Comparison of ENCODE assay signal across 18 mouse cellular contexts in the genomic region with DNA sequence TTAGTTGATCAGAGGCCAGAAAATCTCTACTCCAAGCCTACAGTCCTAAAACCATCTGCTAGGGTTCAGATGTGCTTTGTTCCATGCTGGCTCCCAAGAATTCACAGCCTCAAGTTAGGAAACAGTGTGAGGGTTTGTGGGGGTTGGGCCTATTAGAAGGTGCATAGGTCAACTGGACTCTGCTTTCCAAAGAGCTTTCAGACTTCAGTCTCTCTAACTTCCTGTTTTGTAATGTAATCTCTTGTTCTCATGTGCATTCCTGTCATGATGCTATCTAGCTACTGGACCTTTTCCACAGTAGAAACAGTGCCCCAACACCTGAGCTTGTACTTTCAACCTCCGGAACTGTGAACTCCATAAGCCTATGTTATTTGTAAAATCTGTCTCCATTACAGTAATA.
DNase-seq lines count a peak whose midpoint lies in the region; ATAC-seq and TF ChIP-seq lines count a peak whose summit lies in the region.
"Had no signal": no experiment of that assay in that cellular context is flagged by ENCODE, and none has a peak within 500 bp of the region (broad histone marks: within the 10 kb centered on the region; RNA-seq: fewer than 3 reads in every experiment).

No protein-coding gene starts in this region.

- H3K27me3 ChIP-seq in forebrain, embryonic 10.5 days (ENCODE audit: poor library complexity, severe bottlenecking): no peaks in the 10 kb centered on the region
- H3K27me3 ChIP-seq in forebrain, postnatal 0 days (ENCODE audit: insufficient read depth, low read length): no peaks in the 10 kb centered on the region
- H3K27me3 ChIP-seq: embryonic facial prominence, embryonic 13.5 days; hindbrain, embryonic 12.5 days; megakaryocyte, embryonic 14.5 days; neural tube, embryonic 13.5 days had no signal

- 0 out of 2 replicates have a peak overlapping the region, but pooled peaks have one; percentile 44 for H3K27ac ChIP-seq in forebrain, embryonic 10.5 days
- no peak overlapping the region for H3K27ac ChIP-seq in forebrain, postnatal 0 days (ENCODE audit: low read depth, low read length)
- H3K27ac ChIP-seq: embryonic facial prominence, embryonic 13.5 days; hindbrain, embryonic 12.5 days; neural tube, embryonic 13.5 days had no signal

- WGBS in forebrain, embryonic 10.5 days: 85% methylated on average over 1 of the region's 1 CpGs
- 81% methylated on average over 1 of the region's 1 CpGs for whole genome bisulfite sequencing in forebrain, postnatal 0 days

- H3K4me3 ChIP-seq in forebrain, embryonic 10.5 days: no peak overlapping the region
- H3K4me3 ChIP-seq in forebrain, postnatal 0 days (ENCODE audit: low read depth, low read length): no peak overlapping the region
- H3K4me3 ChIP-seq: embryonic facial prominence, embryonic 13.5 days; hindbrain, embryonic 12.5 days; megakaryocyte, embryonic 14.5 days; neural tube, embryonic 13.5 days had no signal

- no peak for ATAC-seq in forebrain, postnatal 0 days

- peaks cover 25% of the 10 kb centered on the region for H3K4me1 ChIP-seq in forebrain, embryonic 10.5 days
- H3K4me1 ChIP-seq in forebrain, postnatal 0 days (ENCODE audit: insufficient read depth): no peaks in the 10 kb centered on the region
- H3K4me1 ChIP-seq: embryonic facial prominence, embryonic 13.5 days; megakaryocyte, embryonic 14.5 days had no signal

- no peak overlapping the region for H3K4me2 ChIP-seq in forebrain, postnatal 0 days (ENCODE audit: low read depth)
- H3K4me2 ChIP-seq: embryonic facial prominence, embryonic 13.5 days; hindbrain, embryonic 12.5 days; neural tube, embryonic 13.5 days had no signal

- no peak overlapping the region for H3K9ac ChIP-seq in forebrain, postnatal 0 days
- H3K9ac ChIP-seq: embryonic facial prominence, embryonic 13.5 days; hindbrain, embryonic 12.5 days; neural tube, embryonic 13.5 days had no signal

- no peak for TF ChIP-seq CTCF in forebrain, postnatal 0 days (IDR thresholded peaks at IDR 0.05; ENCODE audit: low read depth)

- no peaks in the 10 kb centered on the region for H3K9me3 ChIP-seq in forebrain, embryonic 10.5 days
- no peaks in the 10 kb centered on the region for H3K9me3 ChIP-seq in forebrain, postnatal 0 days (ENCODE audit: low read length)
- H3K9me3 ChIP-seq: embryonic facial prominence, embryonic 13.5 days; hindbrain, embryonic 12.5 days; megakaryocyte, embryonic 14.5 days; neural tube, embryonic 13.5 days had no signal

- H3K36me3 ChIP-seq in forebrain, embryonic 10.5 days (replicated peaks): peaks cover 31% of the 10 kb centered on the region
- H3K36me3 ChIP-seq in forebrain, postnatal 0 days (ENCODE audit: insufficient read depth): no peaks in the 10 kb centered on the region
- H3K36me3 ChIP-seq: embryonic facial prominence, embryonic 13.5 days had no signal

- no peak for DNase-seq in forebrain, embryonic 10.5 days (ENCODE audit: extremely low spot score, low spot score)
- DNase-seq in forebrain, postnatal 0 days: no peak
- DNase-seq in kidney, postnatal 10 days: peak; percentile 6
- no peak for DNase-seq in kidney, postnatal 25 days
- DNase-seq in kidney, postnatal 36 days: peak; percentile 5 to 12
- peak; percentile 34 for DNase-seq in mesoderm, embryonic 11.5 days (ENCODE audit: low read depth, low spot score)
- no peak for DNase-seq in retina, embryonic 14.5 days (ENCODE audit: low spot score)
- DNase-seq in cerebellum, adult 9-10 months: no peak
- DNase-seq: adrenal gland, adult 8-10 months; cerebellum, postnatal 25 days; gastrocnemius, postnatal 10 days; layer of hippocampus, adult 9-11 months; lung, postnatal 10 days; thymus, postnatal 36 days had no signal

Comparison
In these comparisons a context has a peak if more than half of its experiments do, and no peak if none do; other contexts are left out.
1. DNase-seq: peak in kidney, postnatal 10 days (single experiment), kidney, postnatal 36 days (2 of 2) and mesoderm, embryonic 11.5 days (single experiment); none in forebrain, embryonic 10.5 days (single experiment), forebrain, postnatal 0 days (single experiment), kidney, postnatal 25 days (0 of 2), retina, embryonic 14.5 days (single experiment) and cerebellum, adult 9-10 months (single experiment).